Mouse (Mus musculus): ENCODE results near the gene Bpifa3.
"Not testable (repeated sequence)": the region's sequence is repeated elsewhere in the genome, so short reads cannot be mapped to it uniquely, and the experiment has no call there.

Bpifa3 gene

DNA sequence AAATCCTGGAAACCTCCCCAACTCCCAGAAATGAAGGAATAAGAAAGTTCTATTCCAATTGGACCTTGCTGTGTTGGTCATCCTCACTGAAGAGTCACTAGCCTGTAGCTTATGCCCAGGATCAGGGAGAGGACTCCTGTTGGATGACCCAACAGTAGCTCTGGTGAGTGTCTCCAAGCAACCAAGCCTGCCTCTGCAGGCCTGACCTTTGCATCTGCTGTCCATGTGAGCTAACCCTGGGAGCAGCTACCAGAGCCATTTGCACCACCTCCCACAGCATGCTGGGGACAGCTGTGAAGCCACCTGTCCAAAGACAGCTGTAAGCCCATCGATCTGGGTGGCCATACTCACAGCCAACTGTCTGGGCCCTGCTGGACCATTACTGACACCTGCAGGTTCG lies at the start of gene Bpifa3:
Gene Bpifa3 (plus strand): TSS at position 217 of the 400 bp plus-strand sequence.
- DNase-seq (ENCODE audit: low read depth, low spot score) = no peak

GRCm38 (mm10) chr2:154097734-154098133 lies 32.4 kb upstream of the Bpifa3 start:
- peak; percentile 12 for DNase-seq (ENCODE audit: low read depth, low spot score)

DNA sequence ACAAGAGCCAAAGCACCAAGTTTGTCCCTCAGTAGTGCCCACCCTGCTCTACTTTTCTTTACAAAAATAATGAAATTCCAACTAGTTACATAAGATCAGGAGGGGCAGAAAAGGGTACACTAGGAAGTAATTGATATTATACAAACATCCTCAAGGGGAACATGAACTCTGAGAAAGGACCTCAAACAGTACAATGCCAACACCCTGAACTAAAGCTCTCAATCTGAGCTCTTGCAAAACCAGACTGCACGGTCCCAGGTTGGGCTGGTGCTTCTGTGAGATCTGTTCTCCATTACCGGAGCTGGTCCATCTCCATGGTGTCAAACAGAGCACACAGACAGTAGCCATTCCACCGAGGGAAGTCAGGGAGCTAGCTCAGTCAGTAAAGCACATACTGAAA lies 12.8 kb upstream of the Bpifa3 start:
- no peak for DNase-seq (ENCODE audit: low read depth, low spot score)

DNA sequence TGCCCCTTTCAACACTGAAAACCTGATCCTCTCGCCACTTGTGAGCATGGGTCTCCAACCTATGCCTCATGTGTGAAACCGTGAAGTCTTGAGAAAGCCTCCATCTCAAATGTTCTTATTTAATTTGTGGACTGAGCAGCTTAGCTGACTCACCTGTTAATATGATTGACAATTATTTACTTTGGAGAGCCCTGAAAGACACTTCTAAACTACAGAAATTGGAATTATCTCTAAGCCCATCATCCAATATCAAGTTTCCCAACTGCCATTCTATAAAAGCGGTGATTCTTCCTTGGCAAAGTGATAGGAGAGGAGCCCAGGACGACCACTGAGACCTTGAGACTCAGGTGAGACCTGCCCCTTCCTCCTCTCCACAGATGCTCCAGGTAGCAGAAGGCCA lies 12.4 kb downstream of the Bpifa3 start, which contains the start of gene Bpifa1:
Gene Bpifa1 (plus strand): TSS at position 301 of the 400 bp plus-strand sequence.
- DNase-seq (ENCODE audit: low read depth, low spot score) = no peak

DNA sequence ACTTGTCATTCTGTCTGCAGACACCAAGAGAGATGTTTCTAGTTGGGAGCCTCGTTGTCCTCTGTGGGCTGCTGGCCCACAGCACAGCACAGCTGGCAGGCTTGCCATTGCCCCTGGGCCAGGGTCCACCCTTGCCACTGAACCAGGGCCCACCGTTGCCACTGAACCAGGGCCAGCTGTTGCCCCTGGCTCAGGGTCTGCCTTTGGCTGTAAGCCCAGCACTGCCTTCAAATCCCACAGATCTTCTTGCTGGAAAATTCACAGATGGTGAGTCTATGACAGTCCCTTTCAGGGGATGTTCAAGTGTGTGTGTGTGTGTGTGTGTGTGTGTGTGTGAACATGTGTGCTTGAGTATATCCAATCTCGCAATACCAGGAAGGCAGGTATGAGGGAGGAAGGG lies 13.6 kb downstream of the Bpifa3 start:
- no peak for DNase-seq (ENCODE audit: low read depth, low spot score)

DNA sequence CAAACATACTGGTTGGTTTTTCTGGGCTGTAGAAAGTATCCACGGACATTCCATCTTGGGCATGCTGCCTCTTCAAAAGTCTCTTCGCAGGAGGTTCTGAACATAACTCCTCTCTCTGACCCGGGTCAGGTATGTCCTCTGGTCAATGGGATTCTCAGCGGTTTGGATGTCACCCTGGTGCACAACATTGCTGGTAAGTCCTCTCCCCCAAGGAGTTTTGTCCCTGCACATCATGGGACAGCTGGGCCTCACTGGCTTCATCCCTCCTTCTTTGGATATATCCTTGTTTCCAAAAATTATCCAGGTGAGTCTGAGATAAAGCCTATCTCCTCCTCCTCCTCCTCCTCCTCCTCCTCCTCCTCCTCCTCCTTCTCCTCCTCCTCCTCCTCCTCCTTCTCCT lies 17.4 kb downstream of the Bpifa3 start:
- DNase-seq (ENCODE audit: low read depth, low spot score) = no peak

GRCm38 (mm10) chr2:154158433-154158832 lies 28.3 kb downstream of the Bpifa3 start:
- DNase-seq (ENCODE audit: low read depth, low spot score) = peak; percentile 69

DNA sequence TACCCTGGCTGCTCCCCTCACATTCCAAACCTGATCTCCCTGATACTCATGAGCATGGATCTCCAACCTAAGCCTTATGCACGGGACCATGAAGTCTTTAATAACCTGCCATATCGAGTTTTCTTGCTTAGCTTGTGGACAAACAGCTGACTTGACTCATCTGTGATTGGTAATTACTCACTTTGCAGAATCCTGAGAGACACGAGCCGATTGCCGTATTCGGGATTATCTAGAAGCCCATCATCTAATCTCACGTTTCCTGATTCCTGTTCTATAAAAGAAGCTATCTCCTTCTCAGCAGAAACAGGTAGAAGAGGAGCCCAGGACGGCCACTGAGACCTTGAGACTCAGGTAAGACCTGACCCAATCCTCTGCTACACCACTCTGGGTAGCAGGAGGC lies 32.2 kb downstream of the Bpifa3 start, which contains the start of gene Bpifa5:
Gene Bpifa5 (plus strand): TSS at position 301 of the 400 bp plus-strand sequence.
- DNase-seq (ENCODE audit: low read depth, low spot score) = no peak

- no peak for DNase-seq (ENCODE audit: low read depth, low spot score)
Measured at GRCm38 (mm10) chr2:154163306-154163705, 33.2 kb downstream of the Bpifa3 start.

DNA sequence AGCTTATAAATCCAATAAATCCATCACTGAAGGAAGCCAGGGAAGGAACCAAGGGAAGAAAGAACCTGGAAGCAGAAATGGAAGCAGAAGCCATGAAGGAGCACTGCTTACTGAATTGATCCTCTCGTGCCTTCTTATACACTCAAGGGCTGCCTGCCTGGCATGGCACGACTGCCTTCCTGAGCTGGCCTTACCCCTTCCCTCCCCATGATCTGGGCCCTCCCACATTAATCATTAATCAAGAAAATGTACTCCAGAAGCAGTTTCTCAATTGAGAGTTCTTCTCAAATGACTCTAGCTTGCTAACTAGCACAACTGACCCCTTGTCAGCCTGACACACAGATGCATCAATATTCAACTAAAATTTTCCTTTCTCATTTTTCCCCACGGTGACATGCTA lies 39.0 kb downstream of the Bpifa3 start:
- no peak for DNase-seq (ENCODE audit: low read depth, low spot score)

- no peak for DNase-seq (ENCODE audit: low read depth, low spot score)
Measured at GRCm38 (mm10) chr2:154171621-154172020, 41.5 kb downstream of the Bpifa3 start.

GRCm38 (mm10) chr2:154173313-154173712 lies 43.2 kb downstream of the Bpifa3 start:
- DNase-seq (ENCODE audit: low read depth, low spot score) = peak; percentile 24

- not testable (repeated sequence) for DNase-seq (ENCODE audit: low read depth, low spot score)
Measured at GRCm38 (mm10) chr2:154181900-154182299, 51.8 kb downstream of the Bpifa3 start.

GRCm38 (mm10) chr2:154183061-154183460 lies 52.9 kb downstream of the Bpifa3 start:
- not testable (repeated sequence) for DNase-seq (ENCODE audit: low read depth, low spot score)

- DNase-seq (ENCODE audit: low read depth, low spot score) = no peak
Measured at GRCm38 (mm10) chr2:154185319-154185718, 55.2 kb downstream of the Bpifa3 start.

DNA sequence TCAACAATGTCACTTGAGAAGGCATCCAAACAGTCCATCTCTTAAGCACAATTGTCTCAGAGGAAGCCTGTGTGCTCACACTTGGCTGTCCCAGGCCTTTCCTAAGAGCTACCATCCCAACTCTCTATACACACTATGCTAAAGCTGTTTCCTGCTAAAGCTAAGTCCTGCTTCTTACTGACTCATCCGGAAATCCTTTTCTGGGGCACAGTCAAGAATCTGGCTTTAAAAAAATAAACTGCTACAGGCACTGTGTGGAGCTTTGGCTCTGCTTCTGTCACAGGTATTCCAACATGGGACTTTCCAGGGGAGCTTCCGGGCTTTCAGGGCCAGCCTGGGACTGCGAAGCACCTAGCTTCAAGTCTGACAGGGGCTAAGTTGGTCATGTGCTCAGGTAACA lies 55.6 kb downstream of the Bpifa3 start:
- DNase-seq (ENCODE audit: low read depth, low spot score) = no peak

- peak; percentile 78 for DNase-seq (ENCODE audit: low read depth, low spot score)
Measured at GRCm38 (mm10) chr2:154187468-154187867, 57.3 kb downstream of the Bpifa3 start.
